Mouse (Mus musculus) layer of hippocampus, postnatal 36 days (tissue): ENCODE data around the gene Gnat2. TPM values are rescaled to one million over a fixed set of nuclear protein-coding genes. Genes with fewer than 3 reads are reported as not detected.
A peak's percentile ranks its signal among the peaks of the same experiment; 100 is the strongest.

Experiments
- DNase-seq, 2 experiments: peaks; one replicate each; pipeline ENCODE4 v3.0.0; 2022
- total RNA-seq, 2 experiments: library from RNA; stranded (reverse); gene quantifications; 2 replicates each; pipeline ENCODE4 v1.2.3; 2021

Gnat2 gene
- total RNA-seq, 2 experiments from 2014 or later = not detected

GRCm38 (mm10) chr3:108085281-108085720, 7.3 kb upstream of the Gnat2 start:
- DNase-seq = peak; percentile 90

GRCm38 (mm10) chr3:108085721-108086469, 6.7 kb upstream of the Gnat2 start:
- DNase-seq = peak in 1 of 2 experiments; percentile 57

- DNase-seq = peak; percentile 25 to 43
Observed at GRCm38 (mm10) chr3:108086470-108086979, 6.1 kb upstream of the Gnat2 start, which contains the start of gene Ampd2. Ampd2 (minus strand) TSS chr3:108086651.

GRCm38 (mm10) chr3:108087329-108087728, 5.3 kb upstream of the Gnat2 start:
- DNase-seq = no peak

- DNase-seq = no peak
Observed at GRCm38 (mm10) chr3:108088842-108089380, 3.7 kb upstream of the Gnat2 start.

GRCm38 (mm10) chr3:108089916-108090315, 2.7 kb upstream of the Gnat2 start:
- no peak for DNase-seq

- no peak for DNase-seq
Observed at GRCm38 (mm10) chr3:108090561-108090960, 2.0 kb upstream of the Gnat2 start.

- DNase-seq = no peak
Observed at GRCm38 (mm10) chr3:108092030-108092429, 559 bp upstream of the Gnat2 start.

- no peak for DNase-seq
Observed at GRCm38 (mm10) chr3:108093306-108093705, 717 bp downstream of the Gnat2 start.

GRCm38 (mm10) chr3:108094146-108094545, 1.6 kb downstream of the Gnat2 start:
- no peak for DNase-seq

GRCm38 (mm10) chr3:108094976-108095760, 2.6 kb downstream of the Gnat2 start:
- DNase-seq = no peak

GRCm38 (mm10) chr3:108096226-108096625, 3.6 kb downstream of the Gnat2 start:
- DNase-seq = no peak

- no peak for DNase-seq
Observed at GRCm38 (mm10) chr3:108096726-108097125, 4.1 kb downstream of the Gnat2 start.

- DNase-seq = no peak
Observed at GRCm38 (mm10) chr3:108097656-108098055, 5.1 kb downstream of the Gnat2 start.

- no peak for DNase-seq
Observed at GRCm38 (mm10) chr3:108098316-108098715, 5.7 kb downstream of the Gnat2 start.

GRCm38 (mm10) chr3:108101594-108101993, 9.0 kb downstream of the Gnat2 start:
- DNase-seq = no peak

GRCm38 (mm10) chr3:108102075-108102474, 9.5 kb downstream of the Gnat2 start:
- DNase-seq = no peak

- no peak for DNase-seq
Observed at GRCm38 (mm10) chr3:108105281-108105680, 12.7 kb downstream of the Gnat2 start.

GRCm38 (mm10) chr3:108111320-108111719, 18.7 kb downstream of the Gnat2 start:
- DNase-seq = no peak

- DNase-seq = no peak
Observed at GRCm38 (mm10) chr3:108112246-108112645, 19.7 kb downstream of the Gnat2 start.

GRCm38 (mm10) chr3:108112666-108113065, 20.1 kb downstream of the Gnat2 start:
- DNase-seq = no peak

GRCm38 (mm10) chr3:108113591-108114289, 21.2 kb downstream of the Gnat2 start:
- no peak for DNase-seq
